Mouse (Mus musculus) granulocyte monocyte progenitor cell, adult 5-6 weeks (primary cell): Measurements from ENCODE around the gene Ccdc97. TPM values are rescaled to one million over a fixed set of nuclear protein-coding genes. Genes with fewer than 3 reads are reported as not detected.

Experiments used
- ATAC-seq: replicated peaks from 2 replicates; pipeline ENCODE4 v1.8.0; 2016; ENCODE audit warnings: mild to moderate bottlenecking, moderate TSS enrichment, inconsistent platforms; ENCODE audit not compliant: poor library complexity, severe bottlenecking
- total RNA-seq, 2 experiments: library from RNA; stranded (forward) in 1 of 2; stranded (reverse) in 1 of 2; fragments of 200-712, 200-1000 nt in 1 of 2; fragments of >200 nt in 1 of 2; fragmentation: Nextera tagmentation in 1 of 2; gene quantifications; 2 replicates each; pipeline ENCODE4 v1.2.3; 2014 to 2017

Gene Ccdc97
- total RNA-seq, 2 experiments from 2014 or later, result 8.9 to 51.7 TPM

DNA sequence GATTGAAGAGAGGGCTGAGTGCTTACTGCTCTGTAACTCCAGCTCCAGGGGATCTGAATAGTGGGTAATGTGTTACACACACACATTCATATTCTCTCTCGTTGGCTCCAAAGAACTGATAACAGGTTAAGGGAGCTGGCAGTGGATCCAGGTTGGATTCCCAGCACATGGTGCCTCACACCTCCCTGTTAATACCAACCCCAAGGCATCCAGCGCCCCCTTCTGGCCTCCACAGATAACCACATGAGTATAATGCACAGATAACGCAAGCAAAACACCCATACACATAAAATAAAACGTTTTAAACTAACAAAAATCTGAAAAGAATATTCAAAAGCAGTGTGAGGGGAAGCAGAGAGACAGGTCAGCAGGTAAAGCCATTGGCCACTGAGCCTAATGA is 46.4 kb downstream of the Ccdc97 start:
- no peak for ATAC-seq

DNA sequence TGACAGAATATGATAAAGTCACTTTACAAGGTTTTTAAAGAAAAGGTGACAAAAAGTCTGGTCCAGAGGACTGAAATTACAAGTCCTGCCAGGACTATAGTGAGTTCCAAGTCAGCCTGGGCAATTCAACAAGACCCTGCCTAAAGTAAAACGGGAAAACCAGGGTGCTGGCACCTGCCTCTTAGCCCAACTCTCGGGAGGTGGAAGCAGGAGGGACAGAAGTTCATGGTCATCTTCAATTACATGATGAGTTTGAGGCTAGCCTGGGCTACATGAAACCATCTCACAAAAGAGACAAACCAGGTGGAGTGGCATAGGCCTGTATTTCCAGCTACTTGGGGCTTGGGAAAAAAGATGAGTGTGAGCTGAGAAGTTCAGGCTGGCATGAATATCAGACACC is 47.2 kb downstream of the Ccdc97 start:
- no peak for ATAC-seq

DNA sequence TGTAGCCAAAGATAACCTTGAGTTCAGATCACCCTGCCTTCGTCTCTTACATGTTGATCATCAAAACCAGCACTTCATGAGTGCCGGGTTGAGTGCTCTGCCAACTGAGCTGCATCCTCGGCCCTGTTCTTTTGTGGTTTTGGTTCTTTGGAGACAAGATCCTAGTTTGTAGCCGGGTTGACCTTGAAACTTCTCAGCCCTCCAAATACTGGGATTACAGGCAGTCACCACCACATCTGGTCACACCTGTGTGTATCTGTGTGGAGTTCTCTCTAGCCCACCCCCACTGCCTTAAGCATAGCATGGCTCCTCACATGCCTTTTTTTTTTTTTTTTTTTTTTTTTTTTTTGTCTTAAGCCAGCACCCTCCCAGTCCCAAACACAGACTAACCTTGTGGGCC is 48.8 kb downstream of the Ccdc97 start:
- ATAC-seq, result no peak

DNA sequence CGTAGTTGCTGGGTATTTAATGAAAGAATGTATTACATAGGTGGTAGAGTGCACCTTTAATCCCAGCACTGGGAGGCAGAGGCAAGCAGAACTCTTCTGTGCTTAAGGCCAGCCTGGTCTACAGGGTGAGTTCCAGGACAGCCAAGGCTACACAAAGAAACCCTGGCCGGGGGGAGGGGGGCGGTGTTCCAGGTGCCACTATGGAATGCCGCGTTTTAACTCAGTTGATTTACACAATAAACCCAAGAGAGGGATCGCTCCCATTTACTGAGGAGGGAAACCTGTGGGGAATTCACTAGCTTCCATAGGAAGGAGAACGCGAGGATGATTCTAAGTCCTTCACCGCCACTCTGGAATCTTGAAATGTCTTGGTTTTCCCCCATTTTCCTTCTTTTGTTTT is 49.3 kb downstream of the Ccdc97 start:
- ATAC-seq, result no peak

DNA sequence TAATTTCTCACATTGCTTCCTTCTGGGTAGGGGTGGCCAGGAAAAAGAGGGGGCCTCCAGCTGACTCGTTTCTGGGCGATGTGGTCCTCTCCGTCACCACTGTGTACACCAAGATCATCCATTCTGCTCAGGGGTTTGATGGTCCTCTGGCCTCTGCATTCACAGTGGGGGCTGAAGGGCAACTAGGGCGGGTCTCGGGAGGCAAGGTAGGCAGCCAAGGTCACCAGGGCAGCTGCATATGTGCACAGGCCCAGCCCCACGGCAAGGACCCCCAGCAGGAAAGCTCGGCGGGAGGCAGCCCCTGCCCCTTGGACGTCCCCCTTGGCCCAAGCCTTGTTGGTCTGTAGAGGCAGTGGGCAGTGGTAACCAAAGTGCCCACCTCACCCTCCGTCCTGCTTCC is 49.7 kb downstream of the Ccdc97 start:
- no peak for ATAC-seq

DNA sequence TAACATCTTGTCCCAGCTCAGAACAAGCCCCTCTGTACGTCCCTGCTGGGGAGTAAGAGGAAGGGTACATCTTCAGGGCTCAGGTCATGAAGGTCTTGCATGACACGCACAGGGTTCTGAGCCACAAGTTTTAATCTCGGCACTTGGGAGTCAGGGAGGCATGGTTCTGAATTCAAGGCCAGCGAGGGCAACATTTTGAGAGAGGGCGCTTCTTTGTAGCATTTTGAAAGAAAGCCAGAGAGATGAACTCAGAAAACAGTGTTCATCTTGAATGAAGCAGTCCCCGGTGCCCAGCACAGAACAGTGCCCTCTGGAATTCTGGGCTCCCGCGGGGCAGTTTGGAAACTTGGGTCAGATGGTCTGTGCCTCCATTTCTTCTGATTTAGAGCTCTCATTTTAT is 52.5 kb downstream of the Ccdc97 start:
- ATAC-seq, result no peak

Other genes with a start within 250 kb of the Ccdc97 start
- 30.3 and 43.8 TPM in 2 replicates for gene Ceacam1, start 241.5 kb downstream of the Ccdc97 start, total RNA-seq (2014; fragmentation: Nextera tagmentation)
- gene Ceacam1, start 241.5 kb downstream of the Ccdc97 start, total RNA-seq (2017), result 15.8 and 18.5 TPM in 2 replicates
- gene Ceacam2, start 179.2 kb downstream of the Ccdc97 start, total RNA-seq (2014; fragmentation: Nextera tagmentation), result not detected in 2 replicates
- not detected in 2 replicates for gene Ceacam2, start 179.2 kb downstream of the Ccdc97 start, total RNA-seq (2017)
- not detected in 2 replicates for gene Erich4, start 103.2 kb downstream of the Ccdc97 start, total RNA-seq (2014; fragmentation: Nextera tagmentation)
- not detected in 2 replicates for gene Erich4, start 103.2 kb downstream of the Ccdc97 start, total RNA-seq (2017)
- gene Dmac2, start 99.7 kb downstream of the Ccdc97 start, total RNA-seq (2014; fragmentation: Nextera tagmentation), result 36.0 and 41.9 TPM in 2 replicates
- gene Dmac2, start 99.7 kb downstream of the Ccdc97 start, total RNA-seq (2017), result 35.6 and 39.0 TPM in 2 replicates
- gene B3gnt8, start 92.4 kb downstream of the Ccdc97 start, total RNA-seq (2014; fragmentation: Nextera tagmentation), result 18.7 and 26.1 TPM in 2 replicates
- 14.6 and 22.9 TPM in 2 replicates for gene B3gnt8, start 92.4 kb downstream of the Ccdc97 start, total RNA-seq (2017)
- gene Bckdha, start 60.1 kb downstream of the Ccdc97 start, total RNA-seq (2014; fragmentation: Nextera tagmentation), result 42.3 and 76.3 TPM in 2 replicates
- 59.8 and 64.6 TPM in 2 replicates for gene Bckdha, start 60.1 kb downstream of the Ccdc97 start, total RNA-seq (2017)
- gene Exosc5, start 59.9 kb downstream of the Ccdc97 start, total RNA-seq (2014; fragmentation: Nextera tagmentation), result 84.1 and 154 TPM in 2 replicates
- gene Exosc5, start 59.9 kb downstream of the Ccdc97 start, total RNA-seq (2017), result 73.1 and 81.3 TPM in 2 replicates
- gene Tmem91, start 43.9 kb downstream of the Ccdc97 start, total RNA-seq (2014; fragmentation: Nextera tagmentation), result 0.75 and 1.5 TPM in 2 replicates
- gene Tmem91, start 43.9 kb downstream of the Ccdc97 start, total RNA-seq (2017), result not detected in 2 replicates
- 49.7 and 53.8 TPM in 2 replicates for gene B9d2, start 38.3 kb downstream of the Ccdc97 start, total RNA-seq (2014; fragmentation: Nextera tagmentation)
- 31.0 and 49.9 TPM in 2 replicates for gene B9d2, start 38.3 kb downstream of the Ccdc97 start, total RNA-seq (2017)
- gene Tgfb1, start 32.1 kb downstream of the Ccdc97 start, total RNA-seq (2014; fragmentation: Nextera tagmentation), result 261 and 291 TPM in 2 replicates
- 26.4 and 34.3 TPM in 2 replicates for gene Tgfb1, start 32.1 kb downstream of the Ccdc97 start, total RNA-seq (2017)
- gene Hnrnpul1, start 35.7 kb upstream of the Ccdc97 start, total RNA-seq (2014; fragmentation: Nextera tagmentation), result 146 and 152 TPM in 2 replicates
- gene Hnrnpul1, start 35.7 kb upstream of the Ccdc97 start, total RNA-seq (2017), result 146 and 175 TPM in 2 replicates
- gene Axl, start 69.6 kb upstream of the Ccdc97 start, total RNA-seq (2014; fragmentation: Nextera tagmentation), result 1.0 and 4.0 TPM in 2 replicates
- 0.43 and 5.5 TPM in 2 replicates for gene Axl, start 69.6 kb upstream of the Ccdc97 start, total RNA-seq (2017)
- not detected in 2 replicates for gene Cyp2s1, start 97.8 kb upstream of the Ccdc97 start, total RNA-seq (2014; fragmentation: Nextera tagmentation)
- gene Cyp2s1, start 97.8 kb upstream of the Ccdc97 start, total RNA-seq (2017), result not detected in 2 replicates
- gene Cyp2b10, start 178.5 kb upstream of the Ccdc97 start, total RNA-seq (2014; fragmentation: Nextera tagmentation), result not detected in 2 replicates
- not detected in 2 replicates for gene Cyp2b10, start 178.5 kb upstream of the Ccdc97 start, total RNA-seq (2017)